12 mouse cellular contexts compared by ENCODE assay signal in the genomic region with DNA sequence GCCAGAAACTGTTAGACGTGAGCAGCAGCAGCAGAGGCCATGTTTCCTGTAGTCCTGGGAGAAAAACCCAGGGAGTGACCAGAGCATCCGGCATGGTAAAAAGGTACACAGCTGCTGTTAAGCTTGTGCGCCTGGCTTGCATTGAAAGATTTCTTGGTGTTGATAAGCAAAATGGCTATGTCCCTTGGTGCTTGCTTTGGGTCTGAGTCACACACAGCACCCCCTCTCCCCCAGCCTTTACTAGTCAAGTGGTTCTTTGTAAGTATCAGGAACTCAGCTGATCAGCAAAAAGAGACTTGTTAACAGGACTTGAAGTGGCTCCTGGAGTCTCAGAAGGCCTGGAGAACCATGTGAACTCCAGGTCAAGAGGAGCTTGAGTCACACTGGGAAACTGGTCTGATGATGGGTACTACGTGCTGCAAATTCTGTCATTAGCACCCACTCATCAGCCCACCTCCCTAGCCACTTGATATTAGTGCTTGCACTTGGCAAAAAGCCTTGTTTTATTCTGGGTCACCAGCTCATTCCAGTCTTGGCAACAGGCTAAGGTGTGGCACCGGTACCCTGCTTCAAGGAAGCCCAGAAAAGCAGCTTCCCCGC. TPM values are rescaled to one million over a fixed set of nuclear protein-coding genes. Genes with fewer than 3 reads are reported as not detected.
DNase-seq lines count a peak whose midpoint lies in the region; ATAC-seq and TF ChIP-seq lines count a peak whose summit lies in the region.
"Had no signal": no experiment of that assay in that cellular context is flagged by ENCODE, and none has a peak within 500 bp of the region (broad histone marks: within the 10 kb centered on the region; RNA-seq: fewer than 3 reads in every experiment).

No protein-coding gene starts in this region.

- ATAC-seq in midbrain, embryonic 11.5 days (ENCODE audit: low FRiP score) = no peak
- no peak for ATAC-seq in midbrain, embryonic 15.5 days (replicated peaks)
- ATAC-seq in stomach, postnatal 0 days (ENCODE audit: low FRiP score, low TSS enrichment) = 0 out of 2 replicates have a peak, but pooled peaks have one; percentile 22

- H3K4me1 ChIP-seq in midbrain, embryonic 11.5 days (ENCODE audit: control insufficient read depth, insufficient read depth, low read length) = no peaks in the 10 kb centered on the region; the same call in 1 of the 2 replicates
- H3K4me1 ChIP-seq in midbrain, embryonic 15.5 days = peaks cover 4% of the 10 kb centered on the region
- peaks cover 7% of the 10 kb centered on the region; the same call in 1 of the 2 replicates for H3K4me1 ChIP-seq in lung, adult 2 months (ENCODE audit: control insufficient read depth, insufficient read depth, low read length)
- H3K4me1 ChIP-seq in stomach, postnatal 0 days (replicated peaks; ENCODE audit: control insufficient read depth, insufficient read depth) = no peaks in the 10 kb centered on the region

- H3K4me3 ChIP-seq in midbrain, embryonic 11.5 days (ENCODE audit: low read depth, low read length) = no peak overlapping the region
- H3K4me3 ChIP-seq in midbrain, embryonic 15.5 days = no peak overlapping the region
- H3K4me3 ChIP-seq in lung, adult 2 months (replicated peaks; ENCODE audit: extremely low read depth, low read depth, low read length) = peak overlapping the region; percentile 19
- H3K4me3 ChIP-seq in stomach, postnatal 0 days (ENCODE audit: low read depth, low read length) = no peak overlapping the region
- H3K4me3 ChIP-seq: forebrain, embryonic 12.5 days; midbrain, embryonic 10.5 days had no signal

- peaks cover 12% of the 10 kb centered on the region for H3K36me3 ChIP-seq in midbrain, embryonic 11.5 days (ENCODE audit: control insufficient read depth, insufficient read depth, low read length)
- peaks cover 10% of the 10 kb centered on the region; the same call in 1 of the 2 replicates for H3K36me3 ChIP-seq in midbrain, embryonic 15.5 days (replicated peaks)
- H3K36me3 ChIP-seq in stomach, postnatal 0 days (ENCODE audit: control insufficient read depth, insufficient read depth, low read length) = peaks cover 10% of the 10 kb centered on the region

- no peak for TF ChIP-seq EP300 in stomach, postnatal 0 days (optimal IDR thresholded peaks at IDR 0.05)

- H3K4me2 ChIP-seq in midbrain, embryonic 11.5 days = no peak overlapping the region
- no peak overlapping the region for H3K4me2 ChIP-seq in midbrain, embryonic 15.5 days
- H3K4me2 ChIP-seq in stomach, postnatal 0 days (replicated peaks; ENCODE audit: low read depth) = no peak overlapping the region
- H3K4me2 ChIP-seq: forebrain, embryonic 12.5 days had no signal

- H3K27ac ChIP-seq in midbrain, embryonic 11.5 days (ENCODE audit: low read depth, low read length) = no peak overlapping the region
- H3K27ac ChIP-seq in midbrain, embryonic 15.5 days = no peak overlapping the region
- H3K27ac ChIP-seq in stomach, postnatal 0 days (replicated peaks) = peak overlapping the region; percentile 56; the same call in 1 of the 2 replicates
- H3K27ac ChIP-seq: forebrain, embryonic 12.5 days; midbrain, embryonic 10.5 days had no signal

- H3K9ac ChIP-seq in midbrain, embryonic 11.5 days (ENCODE audit: low read length) = no peak overlapping the region
- no peak overlapping the region for H3K9ac ChIP-seq in midbrain, embryonic 15.5 days
- no peak overlapping the region for H3K9ac ChIP-seq in stomach, postnatal 0 days (ENCODE audit: low read length)
- H3K9ac ChIP-seq: forebrain, embryonic 12.5 days had no signal

- 87% methylated on average over 6 of the region's 6 CpGs for WGBS in midbrain, embryonic 11.5 days
- WGBS in midbrain, embryonic 15.5 days = 87% methylated on average over 6 of the region's 6 CpGs
- WGBS in lung, adult 2 months = 53% methylated on average over 6 of the region's 6 CpGs
- 59% methylated on average over 6 of the region's 6 CpGs for WGBS in stomach, postnatal 0 days

- no peaks in the 10 kb centered on the region for H3K27me3 ChIP-seq in midbrain, embryonic 11.5 days (ENCODE audit: control insufficient read depth, insufficient read depth, low read length)
- no peaks in the 10 kb centered on the region for H3K27me3 ChIP-seq in midbrain, embryonic 15.5 days (replicated peaks)
- H3K27me3 ChIP-seq in stomach, postnatal 0 days (ENCODE audit: control insufficient read depth, insufficient read depth, low read length) = no peaks in the 10 kb centered on the region
- H3K27me3 ChIP-seq: forebrain, embryonic 12.5 days had no signal

- H3K9me3 ChIP-seq in midbrain, embryonic 11.5 days (ENCODE audit: control insufficient read depth, low read length) = no peaks in the 10 kb centered on the region
- H3K9me3 ChIP-seq in midbrain, embryonic 15.5 days = no peaks in the 10 kb centered on the region
- no peaks in the 10 kb centered on the region for H3K9me3 ChIP-seq in stomach, postnatal 0 days (ENCODE audit: control insufficient read depth, low read length)
- H3K9me3 ChIP-seq: forebrain, embryonic 12.5 days; midbrain, embryonic 10.5 days had no signal

- TF ChIP-seq CTCF in lung, adult 2 months (IDR thresholded peaks at IDR 0.05; ENCODE audit: insufficient read depth, low read length) = no peak
- no peak for TF ChIP-seq CTCF in stomach, postnatal 0 days (IDR thresholded peaks at IDR 0.05; ENCODE audit: low read depth)

- peak; percentile 14 for DNase-seq in cerebellum, adult 9-10 months
- no peak for DNase-seq in cerebellum, postnatal 14 days
- peak; percentile 44 for DNase-seq in midbrain, embryonic 11.5 days (ENCODE audit: low spot score, missing footprints)
- DNase-seq in lung, adult 2 months = peak; percentile 58
- no peak for DNase-seq in stomach, postnatal 0 days (ENCODE audit: low spot score)
- DNase-seq in layer of hippocampus, postnatal 14 days (ENCODE audit: low spot score in 2 of 2) = no peak
- no peak for DNase-seq in right cerebral cortex, postnatal 10 days (ENCODE audit: low spot score in 2 of 2)
- DNase-seq: adrenal gland, postnatal 36 days; gastrocnemius, postnatal 25 days had no signal

- TF ChIP-seq POLR2A in lung, adult 2 months (IDR thresholded peaks at IDR 0.05; ENCODE audit: borderline replicate concordance, extremely low read depth, low read depth, low read length) = no peak

RNA-seq across cellular contexts. Expression of a gene that starts 0.5 kb away (rescaled TPM):
- polyA plus RNA-seq in midbrain, embryonic 11.5 days (2014; fragmentation: Nextera tagmentation; extraction: Ambion mirVana) = 0.94 and 0.96 TPM in 2 replicates
- 1.1 and 1.3 TPM in 2 replicates for polyA plus RNA-seq in midbrain, embryonic 15.5 days (2015; fragmentation: Nextera tagmentation; extraction: Ambion mirVana)
- 1.5 and 2.7 TPM in 2 replicates for polyA plus RNA-seq in lung, adult 2 months (2012; rRNA removed)
- polyA plus RNA-seq in stomach, postnatal 0 days (2015; fragmentation: Nextera tagmentation; extraction: Ambion mirVana) = 1.8 TPM in 2 replicates
- total RNA-seq in layer of hippocampus, postnatal 14 days (2021) = under 1 TPM in 1 of 2 experiments, not detected in 1; 0.35 TPM

RNA-seq across cellular contexts. Expression of a gene that starts 6.5 kb away (rescaled TPM):
- polyA plus RNA-seq in midbrain, embryonic 11.5 days (2014; fragmentation: Nextera tagmentation; extraction: Ambion mirVana) = 0.06 and 0.14 TPM in 2 replicates
- polyA plus RNA-seq in midbrain, embryonic 15.5 days (2015; fragmentation: Nextera tagmentation; extraction: Ambion mirVana) = 0.09 and 0.35 TPM in 2 replicates
- 0.03 and 0.05 TPM in 2 replicates for polyA plus RNA-seq in lung, adult 2 months (2012; rRNA removed)
- 0.05 and 0.11 TPM in 2 replicates for polyA plus RNA-seq in stomach, postnatal 0 days (2015; fragmentation: Nextera tagmentation; extraction: Ambion mirVana)
- 1 to 10 TPM; 1.2 to 2.8 TPM for total RNA-seq in layer of hippocampus, postnatal 14 days (2021)

RNA-seq across cellular contexts. Expression of a gene that starts 40.7 kb away (rescaled TPM):
- polyA plus RNA-seq in midbrain, embryonic 11.5 days (2014; fragmentation: Nextera tagmentation; extraction: Ambion mirVana) = 284 and 290 TPM in 2 replicates
- 184 and 186 TPM in 2 replicates for polyA plus RNA-seq in midbrain, embryonic 15.5 days (2015; fragmentation: Nextera tagmentation; extraction: Ambion mirVana)
- polyA plus RNA-seq in lung, adult 2 months (2012; rRNA removed) = 17.9 and 24.6 TPM in 2 replicates
- polyA plus RNA-seq in stomach, postnatal 0 days (2015; fragmentation: Nextera tagmentation; extraction: Ambion mirVana) = 82.1 and 85.2 TPM in 2 replicates
- 10 to 100 TPM; 70.7 to 74.3 TPM for total RNA-seq in layer of hippocampus, postnatal 14 days (2021)

Comparison
In these comparisons a context has a peak if more than half of its experiments do, and no peak if none do; other contexts are left out.
1. DNase-seq: peak in cerebellum, adult 9-10 months (single experiment), midbrain, embryonic 11.5 days (single experiment) and lung, adult 2 months (single experiment); none in cerebellum, postnatal 14 days (0 of 2), stomach, postnatal 0 days (single experiment), layer of hippocampus, postnatal 14 days (0 of 2) and right cerebral cortex, postnatal 10 days (0 of 2).